Mouse (Mus musculus): ENCODE results near the gene Gfy.

The Gfy gene

GRCm38 (mm10) chr7:45147899-45148298 lies 31.5 kb downstream of the Gfy start:
- no peak for DNase-seq (ENCODE audit: low spot score)

DNA sequence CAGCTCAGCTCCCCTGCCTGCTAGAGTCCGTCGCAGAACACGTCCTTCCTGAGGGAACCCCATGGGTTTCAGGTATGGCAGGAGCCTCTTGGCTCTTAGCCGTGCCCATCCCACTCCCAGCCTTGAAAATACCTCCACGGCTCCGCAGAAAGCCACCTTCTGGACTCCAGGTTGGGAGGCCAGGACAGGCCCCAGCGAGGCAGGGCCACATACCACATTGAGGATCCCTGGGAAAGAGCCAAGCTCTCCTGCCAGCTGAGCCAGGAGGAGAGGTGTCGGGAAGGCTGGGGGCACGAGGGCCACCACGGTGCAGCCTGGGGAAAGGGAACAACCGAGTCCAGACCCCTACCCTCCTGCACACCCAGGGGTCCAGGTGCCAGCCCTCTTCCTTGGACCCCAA lies 32.1 kb downstream of the Gfy start:
- no peak for DNase-seq (ENCODE audit: low spot score)

DNA sequence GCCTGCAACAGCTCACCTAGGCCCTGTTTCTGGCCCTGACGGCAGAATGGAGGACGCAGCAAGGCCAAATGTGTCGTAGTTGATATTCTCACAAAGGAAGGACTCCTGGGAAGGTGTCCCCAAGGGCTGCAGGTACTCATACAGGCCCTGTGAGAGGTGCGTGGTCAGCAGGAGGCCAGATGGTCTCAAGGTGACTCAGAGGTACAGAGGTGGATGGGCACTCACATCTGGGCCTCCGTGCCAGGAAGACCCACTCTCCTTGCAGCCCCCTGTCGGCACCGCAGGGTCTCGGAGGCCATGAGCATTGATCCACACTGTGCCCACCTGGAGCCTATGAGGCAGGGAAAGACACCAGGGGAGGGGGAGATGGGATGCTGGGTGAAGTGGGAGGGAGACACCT lies 33.9 kb downstream of the Gfy start:
- no peak for DNase-seq (ENCODE audit: low spot score)

GRCm38 (mm10) chr7:45144368-45145174 lies 34.8 kb downstream of the Gfy start:
- DNase-seq (ENCODE audit: low spot score), result no peak

- no peak for DNase-seq (ENCODE audit: low spot score)
Observed at GRCm38 (mm10) chr7:45141914-45142313, 37.5 kb downstream of the Gfy start.

- no peak for DNase-seq (ENCODE audit: low spot score)
Observed at GRCm38 (mm10) chr7:45141319-45141718, 38.0 kb downstream of the Gfy start.

DNA sequence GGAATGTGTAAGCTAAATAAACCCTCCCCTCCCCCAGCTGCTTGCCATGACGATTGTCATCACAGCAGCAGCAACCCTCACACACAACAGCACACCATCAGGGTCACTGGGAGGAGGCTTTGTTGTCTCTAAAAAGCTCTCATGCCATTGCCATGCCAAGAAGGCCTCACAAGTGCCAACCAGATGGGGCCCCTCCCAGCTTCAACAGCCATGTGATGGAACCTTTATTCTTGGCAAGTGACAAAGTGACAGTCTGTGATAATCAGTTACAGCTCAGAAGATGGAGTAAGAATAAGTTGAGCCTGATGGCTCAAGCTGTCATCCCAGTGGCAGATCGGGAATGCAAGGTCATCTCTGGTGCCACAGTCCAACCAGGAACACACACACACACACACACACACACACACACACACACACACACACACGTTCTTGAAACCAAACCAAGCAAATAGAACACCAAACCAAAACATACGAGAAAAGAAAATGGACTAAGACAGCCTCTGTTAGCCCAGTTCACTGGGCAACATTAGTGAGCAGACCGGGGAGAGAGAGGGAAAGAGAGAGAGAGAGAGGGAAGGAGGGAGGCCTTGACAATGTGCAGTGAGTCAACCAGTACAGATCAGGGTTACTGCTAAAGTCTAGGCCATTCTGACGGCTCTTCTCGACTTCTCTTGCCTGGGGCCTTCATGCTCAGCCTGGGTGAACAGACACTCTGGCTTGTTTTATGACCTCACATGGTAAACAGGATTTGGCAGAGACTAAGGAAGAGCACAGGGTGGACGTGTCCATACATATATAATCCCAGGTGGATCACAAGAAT lies 39.3 kb downstream of the Gfy start:
- DNase-seq (ENCODE audit: low spot score), result no peak

DNA sequence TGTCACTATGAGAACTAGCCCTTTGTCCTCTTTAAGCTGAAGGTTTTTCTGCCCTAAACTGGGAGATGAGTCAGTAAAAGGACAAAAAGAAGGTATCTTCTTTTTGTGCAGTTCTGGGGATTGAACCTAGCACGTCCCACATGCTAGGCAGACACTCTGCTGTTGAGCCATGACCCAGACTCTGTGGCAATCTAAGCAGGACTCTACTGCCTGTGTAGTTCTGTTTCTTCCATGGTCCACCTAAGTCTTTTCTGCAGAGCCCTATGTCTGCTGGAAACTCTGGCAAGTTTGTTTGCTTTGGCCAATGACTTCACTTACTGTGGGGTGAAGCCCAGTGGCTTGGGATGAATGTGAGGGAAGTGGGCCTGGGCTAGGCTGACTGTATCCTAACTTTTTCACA lies 41.0 kb downstream of the Gfy start:
- no peak for DNase-seq (ENCODE audit: low spot score)

DNA sequence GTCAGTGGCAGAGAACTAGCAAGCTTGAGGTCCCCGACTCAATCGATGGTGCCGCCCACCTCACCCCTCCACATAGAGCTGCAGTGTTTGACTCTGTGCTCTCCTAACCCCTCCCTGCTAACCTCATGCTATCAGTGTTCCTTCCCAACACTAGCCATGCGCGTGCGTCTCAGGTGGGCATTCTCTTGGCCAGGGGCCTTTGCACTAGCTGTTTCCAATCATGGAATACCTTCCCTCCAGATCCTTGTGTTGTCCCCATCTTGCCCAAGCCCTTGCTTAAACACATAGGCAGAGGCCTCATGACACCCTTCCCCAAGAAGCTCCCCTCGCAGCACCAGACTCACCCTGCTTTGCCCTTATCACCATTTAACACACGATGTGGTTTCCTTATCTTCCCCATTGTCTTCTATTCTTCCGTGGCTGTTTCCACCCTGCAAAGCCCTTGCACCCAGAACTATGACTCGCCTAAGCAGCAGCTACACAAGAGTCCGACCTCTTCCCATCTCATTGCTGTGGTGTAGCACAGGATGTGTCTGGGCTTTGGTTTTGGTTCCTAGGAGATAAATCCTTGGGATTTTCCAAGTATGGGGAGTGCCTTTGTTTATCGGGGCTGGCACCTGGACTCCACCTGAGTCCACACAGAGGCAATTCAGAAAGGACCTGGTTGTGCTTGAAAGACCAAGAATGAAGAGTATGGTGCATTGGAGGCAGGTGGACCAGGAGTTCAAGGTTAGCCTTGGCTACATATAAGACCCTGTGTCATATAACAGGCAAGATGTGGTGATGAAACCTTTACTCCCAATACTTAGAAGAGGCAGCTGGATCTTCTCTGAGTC lies 42.0 kb downstream of the Gfy start:
- no peak for DNase-seq (ENCODE audit: low spot score)

DNA sequence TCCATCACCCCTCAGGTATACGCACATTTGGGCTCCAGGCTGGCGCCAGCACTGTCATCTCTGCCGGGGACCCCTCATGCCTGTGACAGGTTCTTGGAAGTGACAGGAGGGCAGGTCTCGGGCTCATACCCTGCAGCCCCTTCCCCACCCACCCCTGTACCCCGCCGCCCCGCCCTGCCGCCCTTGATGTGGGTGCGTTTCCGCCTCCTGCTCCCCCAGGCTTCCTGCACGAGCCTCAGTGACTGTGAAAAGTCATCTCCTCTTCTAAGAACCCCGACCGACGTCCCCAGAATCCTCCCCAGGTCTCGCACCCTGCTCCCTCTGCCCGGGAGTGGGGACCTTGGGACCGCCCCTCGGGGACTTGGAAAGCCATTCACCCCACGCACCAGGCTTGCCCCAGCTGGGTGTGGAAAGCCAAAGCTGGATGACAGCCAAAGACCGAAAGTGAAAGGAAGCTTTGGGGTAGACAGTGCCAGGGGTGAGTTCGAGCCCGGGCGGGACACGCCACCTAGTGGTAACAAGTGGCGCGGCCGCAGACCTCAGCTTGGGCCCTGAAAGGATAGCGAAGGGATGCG lies 43.3 kb downstream of the Gfy start, which contains the start of the genes Gm45713 and Flt3l:
Gene Gm45713, minus strand, starts transcription at position 239 of the 575 bp plus-strand sequence.
Gene Flt3l, minus strand, starts transcription at position 440 of the 575 bp plus-strand sequence.
- peak; percentile 84 for DNase-seq (ENCODE audit: low spot score)

GRCm38 (mm10) chr7:45135370-45135769 lies 44.0 kb downstream of the Gfy start:
- no peak for DNase-seq (ENCODE audit: low spot score)

- no peak for DNase-seq (ENCODE audit: low spot score)
Observed at GRCm38 (mm10) chr7:45134544-45135026, 44.8 kb downstream of the Gfy start.

DNA sequence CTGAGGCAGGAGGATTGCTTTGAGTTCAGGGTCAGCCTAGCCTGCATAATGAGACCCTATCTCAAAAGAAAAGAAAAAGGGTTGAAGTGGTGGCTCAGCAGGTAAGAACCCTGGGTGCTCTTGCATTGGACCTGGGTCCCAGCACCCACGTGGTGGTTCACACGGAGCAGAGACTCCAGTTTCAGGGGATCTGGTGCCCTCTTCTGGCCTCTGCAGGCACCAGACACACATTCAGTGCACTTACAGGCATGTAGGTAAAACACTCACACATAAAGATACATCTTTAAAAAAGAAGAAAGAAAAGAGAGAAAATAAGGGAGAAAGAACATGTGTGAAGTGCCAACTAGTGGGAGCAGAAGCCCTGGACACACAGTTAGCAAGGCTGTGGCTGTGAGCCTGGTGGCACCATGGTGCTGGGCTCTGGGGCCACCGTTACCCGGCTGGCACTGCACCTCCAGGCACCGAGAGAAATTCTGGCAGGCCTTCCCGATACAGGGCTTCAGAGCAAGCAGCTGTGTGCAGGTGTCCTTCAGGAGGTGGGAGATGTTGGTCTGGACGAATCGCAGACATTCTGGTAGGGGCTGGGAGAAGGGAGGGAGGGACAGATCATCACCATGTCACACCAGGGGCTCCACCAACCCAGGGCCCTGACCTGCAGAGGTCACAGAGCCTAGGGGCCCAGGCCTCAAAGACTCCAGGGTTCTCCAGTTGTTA lies 45.8 kb downstream of the Gfy start:
- DNase-seq (ENCODE audit: low spot score), result no peak

GRCm38 (mm10) chr7:45131850-45132249 lies 47.5 kb downstream of the Gfy start:
- no peak for DNase-seq (ENCODE audit: low spot score)

DNA sequence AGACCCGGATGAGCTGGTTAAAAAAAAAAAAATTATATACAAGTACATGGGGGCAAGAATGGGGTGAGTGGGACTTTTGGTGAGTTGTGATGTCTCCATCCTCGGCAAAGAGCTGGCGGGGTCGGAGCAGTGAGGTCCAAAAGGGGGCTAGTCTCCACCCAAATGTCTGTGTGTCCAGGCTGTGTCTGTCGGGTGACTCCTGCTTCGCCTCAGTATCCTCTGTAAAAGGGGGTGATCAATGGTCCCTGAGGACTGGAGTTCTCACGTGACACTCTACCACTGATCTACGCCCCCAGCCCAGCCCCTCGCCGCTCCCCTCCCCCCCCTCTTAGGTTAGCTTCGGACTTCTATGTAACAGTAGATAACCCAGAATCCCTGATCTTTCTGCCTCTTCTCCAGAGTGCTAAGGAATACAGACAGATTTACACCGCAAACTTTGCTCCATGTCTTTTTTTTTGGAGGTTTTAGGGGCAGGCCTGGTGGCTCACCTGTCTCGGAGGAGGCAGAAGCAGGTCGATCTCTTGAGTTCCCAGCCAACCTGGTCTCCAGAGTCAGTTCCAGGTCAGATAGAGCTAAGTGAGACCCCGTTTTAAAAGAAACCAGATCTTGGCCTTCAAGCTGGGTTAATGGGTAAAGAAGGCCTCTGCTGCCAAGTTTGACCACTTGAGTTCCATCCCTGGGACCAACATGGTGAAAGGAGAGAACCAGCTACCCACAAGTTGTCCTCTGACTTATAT lies 49.4 kb downstream of the Gfy start:
- DNase-seq (ENCODE audit: low spot score), result no peak

GRCm38 (mm10) chr7:45129318-45129717 lies 50.1 kb downstream of the Gfy start:
- no peak for DNase-seq (ENCODE audit: low spot score)

DNA sequence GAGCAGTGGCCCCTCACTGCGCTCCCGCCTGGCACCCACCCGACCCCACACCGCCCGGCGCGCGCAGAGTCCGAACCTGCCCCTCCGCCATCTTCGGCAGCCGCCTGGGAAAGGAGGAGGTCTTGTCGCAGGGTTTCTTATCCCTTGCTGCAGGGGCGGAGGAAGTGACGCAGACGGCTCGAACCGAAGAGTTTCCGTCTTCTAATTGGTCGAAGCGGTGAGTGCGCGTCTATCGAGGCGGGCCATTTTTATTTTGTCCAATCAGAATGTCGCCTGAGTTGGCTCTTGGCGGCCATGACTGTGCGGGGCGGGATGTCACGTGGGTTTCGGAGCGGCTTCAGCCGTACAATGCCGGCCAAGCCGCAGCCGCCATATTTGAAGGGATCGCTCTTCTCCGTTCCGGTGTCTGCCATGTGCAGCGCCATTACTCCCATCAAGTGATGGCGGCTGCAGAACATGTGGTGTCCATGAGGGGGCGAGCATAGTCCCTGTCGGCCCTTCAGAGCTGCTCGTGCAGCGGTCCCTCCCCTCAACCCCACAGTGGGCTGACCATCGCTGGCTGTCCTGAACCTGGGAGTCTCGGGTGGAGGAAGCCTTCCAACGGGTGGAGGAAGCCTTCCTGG lies 50.6 kb downstream of the Gfy start, which contains the start of gene Rpl13a:
Gene Rpl13a, minus strand, starts transcription at position 138 of the 623 bp plus-strand sequence.
- peak; percentile 99 for DNase-seq (ENCODE audit: low spot score)

DNA sequence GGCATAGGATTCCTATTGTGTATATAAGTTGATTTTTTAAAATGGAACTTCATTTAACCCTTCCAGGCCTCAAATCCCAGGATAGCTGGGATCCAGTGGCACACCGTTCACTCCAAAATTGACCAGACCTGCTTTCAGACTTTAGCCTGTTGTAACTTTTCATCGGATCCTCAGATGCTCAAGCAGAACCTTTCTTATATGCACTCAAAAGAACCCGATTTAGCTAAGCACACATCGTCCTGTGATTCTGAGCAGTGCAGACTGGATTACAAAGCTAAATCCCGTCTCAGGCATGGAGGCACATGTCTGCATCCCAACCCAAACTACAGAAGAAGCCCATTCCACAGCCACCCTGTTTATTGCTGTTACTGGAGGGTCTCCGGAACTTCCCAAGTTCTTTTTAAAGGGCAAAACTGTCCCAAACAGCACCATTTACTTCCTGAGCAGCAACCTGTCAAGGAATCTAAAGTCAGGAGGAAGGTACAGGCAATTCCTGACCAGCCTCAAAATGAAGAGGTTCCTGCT lies 51.6 kb downstream of the Gfy start:
- no peak for DNase-seq (ENCODE audit: low spot score)

Measured in ovary, adult 18-20 months (tissue).